Mouse (Mus musculus): Measurements from ENCODE around the gene Akirin1. TPM values are rescaled to one million over a fixed set of nuclear protein-coding genes. Genes with fewer than 3 reads are reported as not detected.

The Akirin1 gene
- polyA plus RNA-seq, 1 experiment: 52.4 TPM

DNA sequence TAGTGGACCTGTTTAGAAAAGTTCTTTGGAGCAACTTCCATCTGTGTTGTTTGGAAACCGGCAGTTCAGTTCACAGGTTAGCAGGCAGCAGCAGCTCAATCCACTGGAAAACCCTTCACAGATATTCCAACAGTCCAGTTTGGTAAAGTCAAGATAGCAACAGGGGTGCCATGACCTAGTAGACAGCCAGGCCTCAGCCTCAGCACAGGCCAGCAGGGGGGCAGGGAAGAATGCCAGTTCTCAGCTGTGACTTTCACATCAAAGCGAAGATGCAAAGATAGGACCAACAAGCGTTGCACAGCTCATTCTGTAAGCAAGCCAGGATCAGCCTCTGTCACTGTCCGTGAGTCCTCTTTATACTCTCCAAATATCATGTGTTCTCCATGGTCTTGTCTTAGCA is 28.4 kb downstream of the Akirin1 start:
- DNase-seq (ENCODE audit: extremely low spot score in 1 of 2, low spot score in 1 of 2): no peak

GRCm38 (mm10) chr4:123718434-123718780 is 31.7 kb downstream of the Akirin1 start:
- no peak for DNase-seq (ENCODE audit: extremely low spot score in 1 of 2, low spot score in 1 of 2)

DNA sequence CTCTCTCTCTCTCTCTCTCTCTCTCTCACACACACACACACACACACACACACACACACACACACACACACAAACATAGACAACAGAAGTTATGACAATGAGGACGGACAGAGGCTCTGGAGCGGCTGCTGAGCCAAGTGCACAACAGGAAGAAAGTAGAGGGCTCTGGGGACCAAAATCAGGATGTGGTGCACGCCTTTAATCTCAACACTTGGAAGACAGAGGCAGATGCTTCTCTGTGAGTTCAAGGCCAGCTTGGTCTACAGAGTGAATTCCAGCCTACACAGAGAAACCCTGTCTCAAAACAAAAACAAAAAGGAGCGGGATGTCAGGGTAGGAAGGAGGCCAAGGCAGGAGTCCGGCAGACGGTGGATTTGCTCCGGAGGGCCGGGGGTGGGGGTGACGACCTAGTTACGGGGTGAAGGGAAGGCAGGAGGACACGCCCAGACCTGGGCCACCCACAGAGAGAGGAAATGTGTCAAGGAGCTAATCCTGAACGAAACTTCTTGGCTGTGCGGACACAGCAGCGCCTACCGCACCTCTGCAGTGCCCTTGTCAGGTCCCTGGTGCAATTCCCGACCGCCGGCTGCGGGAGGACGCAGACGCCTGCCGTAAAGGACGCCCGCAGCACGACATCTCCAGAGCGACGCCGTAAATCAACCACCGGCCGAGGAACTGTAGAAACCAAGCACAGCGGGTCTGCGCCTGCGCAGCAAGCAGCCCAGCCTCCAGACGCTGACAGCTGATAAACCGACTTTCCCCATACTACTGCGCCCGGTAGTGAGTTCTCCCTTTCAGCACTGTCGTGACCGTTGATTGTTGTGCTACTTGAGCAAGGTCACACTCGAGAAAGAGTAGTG is 32.3 kb downstream of the Akirin1 start, which contains the start of gene Ndufs5:
Ndufs5 (minus strand) TSS at position 629 of the 860 bp plus-strand sequence.
- peak; percentile 89 to 98 for DNase-seq (ENCODE audit: extremely low spot score in 1 of 2, low spot score in 1 of 2)

DNA sequence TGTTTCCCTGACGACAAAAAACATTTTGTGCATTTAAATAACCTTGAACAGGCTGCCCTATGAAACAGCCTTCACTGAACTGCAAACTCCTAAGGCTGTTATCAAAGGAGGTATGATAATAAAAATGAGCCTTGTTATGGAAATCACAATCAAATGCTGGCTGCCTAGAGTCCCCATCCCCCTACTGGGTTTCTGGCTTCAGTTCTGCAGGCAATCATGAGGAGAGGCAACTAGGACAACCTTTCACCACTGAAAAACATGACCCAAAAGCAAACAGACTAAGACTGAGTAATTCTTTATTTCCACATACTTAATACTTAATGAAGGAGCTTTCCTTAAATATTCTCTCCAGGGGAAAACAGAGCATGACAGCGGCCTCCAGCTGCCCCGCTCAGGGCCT is 37.7 kb downstream of the Akirin1 start:
- no peak for DNase-seq (ENCODE audit: extremely low spot score in 1 of 2, low spot score in 1 of 2)

DNA sequence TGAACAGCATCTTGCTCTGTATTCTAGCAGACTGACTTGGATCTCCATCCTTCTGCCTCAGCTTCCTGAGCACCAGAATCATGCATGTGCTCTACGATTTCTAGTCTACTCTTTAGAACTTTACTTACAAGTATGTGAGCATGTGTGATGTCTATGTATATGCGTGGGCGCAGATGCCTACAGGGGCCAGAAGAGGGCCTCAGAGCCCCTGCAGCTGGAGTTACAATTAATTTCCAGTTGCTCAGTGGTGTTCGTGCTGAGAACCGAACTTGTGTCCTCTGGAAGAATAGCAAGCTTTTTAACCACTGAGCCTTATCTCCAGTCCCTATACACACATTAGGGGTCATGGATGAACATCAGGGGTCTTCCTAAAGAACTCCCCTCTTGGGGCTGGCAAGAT is 42.8 kb downstream of the Akirin1 start:
- no peak for DNase-seq (ENCODE audit: extremely low spot score in 1 of 2, low spot score in 1 of 2)

GRCm38 (mm10) chr4:123705340-123705739 is 44.8 kb downstream of the Akirin1 start:
- no peak for DNase-seq (ENCODE audit: extremely low spot score in 1 of 2, low spot score in 1 of 2)

- no peak for DNase-seq (ENCODE audit: extremely low spot score in 1 of 2, low spot score in 1 of 2)
Measured at GRCm38 (mm10) chr4:123693384-123693783, 56.8 kb downstream of the Akirin1 start.

DNA sequence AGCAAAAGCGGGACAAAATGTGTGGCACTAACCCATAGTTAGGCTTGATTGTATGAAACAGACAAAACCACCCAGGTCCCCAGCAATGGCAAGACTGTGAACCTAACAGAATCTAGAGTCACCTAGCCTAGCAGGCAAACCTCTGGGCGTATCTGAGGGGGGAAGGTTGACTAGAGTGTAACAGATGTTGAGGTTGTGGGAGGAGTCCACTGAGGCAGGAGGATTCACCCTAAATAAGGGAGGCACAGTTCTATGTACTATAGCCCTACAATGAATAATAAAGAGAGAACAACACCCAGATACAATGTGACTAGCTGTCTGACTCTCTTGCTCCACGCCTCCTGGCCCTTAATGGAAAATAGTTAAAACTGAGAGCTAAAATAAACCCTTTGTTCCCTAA is 58.1 kb downstream of the Akirin1 start:
- DNase-seq (ENCODE audit: extremely low spot score in 1 of 2, low spot score in 1 of 2): no peak

DNA sequence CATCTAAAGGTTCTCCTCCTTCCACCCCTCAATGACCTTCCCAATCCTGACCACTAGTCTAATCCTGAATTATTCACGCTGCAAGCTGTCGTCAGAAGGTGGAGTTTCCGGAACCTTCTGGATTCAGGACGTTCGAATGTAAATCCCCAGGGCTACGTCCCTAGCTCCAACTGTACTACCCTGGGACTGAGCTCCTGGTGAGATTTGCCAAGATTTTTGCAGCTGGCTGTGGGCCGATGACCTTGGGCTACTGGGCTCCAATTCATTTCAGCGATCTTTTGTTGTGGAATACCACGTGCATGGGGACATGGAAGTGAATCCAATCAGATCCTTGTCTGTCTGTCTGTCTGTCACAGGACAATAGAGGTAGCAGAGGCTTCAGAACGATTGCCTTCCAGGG is 59.8 kb downstream of the Akirin1 start:
- DNase-seq (ENCODE audit: extremely low spot score in 1 of 2, low spot score in 1 of 2): no peak

DNA sequence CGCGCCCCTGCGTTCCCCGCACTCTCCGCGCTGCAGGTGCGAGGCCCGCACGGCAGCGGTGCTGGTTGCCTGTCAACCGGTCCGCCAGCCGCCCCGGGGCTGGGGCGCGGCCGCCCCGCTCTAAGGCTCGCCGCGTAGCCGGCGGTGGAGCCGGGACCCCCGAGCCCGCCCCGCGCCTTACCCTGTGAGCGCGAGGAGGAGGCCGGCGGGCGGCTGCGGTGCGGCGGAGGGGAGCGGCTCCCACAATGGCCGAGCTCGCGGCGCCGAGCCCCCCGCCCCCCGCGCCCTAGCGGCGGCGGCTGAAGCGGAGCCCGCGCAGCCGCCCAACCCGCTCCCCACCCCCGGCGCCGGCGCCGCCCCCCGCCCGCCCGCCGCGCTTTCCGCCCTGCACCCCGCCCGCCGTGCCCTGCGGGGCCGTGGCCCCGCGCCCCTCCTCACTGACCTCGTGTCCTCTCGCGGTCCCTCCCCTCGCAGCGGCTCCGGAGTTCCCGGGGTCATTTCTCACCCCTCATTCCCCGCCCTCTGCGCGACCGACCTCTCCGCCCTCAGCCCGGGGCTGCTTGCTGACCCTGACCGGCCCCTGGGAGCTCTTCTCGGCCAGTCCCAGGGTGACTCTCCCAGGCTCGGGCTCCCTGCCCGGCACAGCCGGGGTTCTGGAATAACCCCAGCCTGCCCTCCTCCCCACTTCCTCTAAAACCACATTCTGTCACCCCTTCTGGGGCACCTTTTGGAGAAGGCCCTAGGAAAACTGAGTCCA is 62.9 kb downstream of the Akirin1 start:
- peak in 1 of 2 experiments; percentile 48 for DNase-seq (ENCODE audit: extremely low spot score in 1 of 2, low spot score in 1 of 2)

DNA sequence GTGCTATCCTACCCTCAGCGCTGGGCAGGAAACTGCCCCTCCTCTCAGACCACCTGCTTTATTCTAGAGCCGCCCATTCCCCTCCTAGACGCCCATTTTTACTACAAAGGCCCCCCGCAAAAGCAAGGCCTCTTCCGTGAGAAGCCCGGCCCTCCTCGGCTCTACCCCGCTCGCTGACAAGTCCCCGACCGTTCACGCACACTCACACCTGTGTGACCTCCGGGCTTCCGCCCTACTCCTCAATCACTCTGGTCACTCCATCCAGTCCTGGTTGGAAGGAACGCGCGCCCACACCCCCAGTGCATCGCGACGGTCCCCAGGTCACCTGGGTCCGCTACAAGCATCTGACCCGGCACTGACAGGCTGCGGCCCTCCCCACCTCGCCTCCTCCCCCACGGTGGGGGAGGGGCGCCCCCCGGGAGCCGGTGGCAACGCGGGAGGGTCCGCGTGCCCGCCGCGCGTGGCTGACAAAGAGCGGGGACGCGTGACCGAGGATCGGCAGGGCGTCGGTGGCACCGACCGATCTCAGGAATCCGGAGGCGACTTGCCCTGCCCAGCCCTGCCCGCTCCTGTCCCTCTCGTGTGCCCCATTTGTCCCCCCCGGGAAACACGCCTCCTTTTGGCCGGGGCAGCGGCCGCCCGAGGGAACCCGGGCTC is 63.6 kb downstream of the Akirin1 start:
- DNase-seq (ENCODE audit: extremely low spot score in 1 of 2, low spot score in 1 of 2): no peak

GRCm38 (mm10) chr4:123685506-123686242 is 64.5 kb downstream of the Akirin1 start:
- peak in 1 of 2 experiments; percentile 34 for DNase-seq (ENCODE audit: extremely low spot score in 1 of 2, low spot score in 1 of 2)

DNA sequence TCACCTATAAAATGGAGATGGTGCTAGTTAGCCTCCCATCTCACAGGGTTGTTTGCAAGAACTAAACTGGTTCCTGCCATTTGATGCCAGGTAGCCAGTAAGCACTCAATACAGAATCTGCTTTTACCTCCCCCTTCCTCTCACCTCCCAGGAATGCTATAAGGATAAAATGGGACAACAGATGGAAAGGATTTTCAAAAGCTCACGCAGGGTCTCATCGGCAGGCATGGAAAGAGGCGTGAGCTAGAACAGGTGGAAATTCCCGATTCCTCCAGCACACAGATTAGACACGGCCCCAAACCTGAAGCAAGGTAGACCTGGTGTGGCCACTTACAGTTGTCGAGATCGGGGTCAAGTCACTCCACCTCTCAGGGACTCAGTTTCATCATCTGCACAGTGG is 65.1 kb downstream of the Akirin1 start:
- DNase-seq (ENCODE audit: extremely low spot score in 1 of 2, low spot score in 1 of 2): no peak

Other genes starting within 250 kb of the Akirin1 start
- 164 and 184 TPM in 2 replicates for gene Macf1, start 66.0 kb downstream of the Akirin1 start, polyA plus RNA-seq (2012; rRNA removed)
- gene Ndufs5, start 32.1 kb downstream of the Akirin1 start, polyA plus RNA-seq (2012; rRNA removed): 517 and 524 TPM in 2 replicates
- gene Rhbdl2, start 37.5 kb upstream of the Akirin1 start, polyA plus RNA-seq (2012; rRNA removed): 1.2 and 1.8 TPM in 2 replicates
- 0.06 TPM in 1 of 2 replicates, not detected in the other for gene 4933427I04Rik, start 109.3 kb upstream of the Akirin1 start, polyA plus RNA-seq (2012; rRNA removed)
- gene Mycbp, start 154.5 kb upstream of the Akirin1 start, polyA plus RNA-seq (2012; rRNA removed): 8.7 and 9.3 TPM in 2 replicates
- gene Rragc, start 167.1 kb upstream of the Akirin1 start, polyA plus RNA-seq (2012; rRNA removed): 72.9 and 73.7 TPM in 2 replicates
- gene 4930535I16Rik, start 167.7 kb upstream of the Akirin1 start, polyA plus RNA-seq (2012; rRNA removed): not detected in 2 replicates